Mouse (Mus musculus): Measurements from ENCODE around the gene Diablo. TPM values are rescaled to one million over a fixed set of nuclear protein-coding genes. Genes with fewer than 3 reads are reported as not detected.

The Diablo gene
- polyA plus RNA-seq (2017; shearing (Covaris generic)): 100 to 1,000 TPM; 102 to 113 TPM

DNA sequence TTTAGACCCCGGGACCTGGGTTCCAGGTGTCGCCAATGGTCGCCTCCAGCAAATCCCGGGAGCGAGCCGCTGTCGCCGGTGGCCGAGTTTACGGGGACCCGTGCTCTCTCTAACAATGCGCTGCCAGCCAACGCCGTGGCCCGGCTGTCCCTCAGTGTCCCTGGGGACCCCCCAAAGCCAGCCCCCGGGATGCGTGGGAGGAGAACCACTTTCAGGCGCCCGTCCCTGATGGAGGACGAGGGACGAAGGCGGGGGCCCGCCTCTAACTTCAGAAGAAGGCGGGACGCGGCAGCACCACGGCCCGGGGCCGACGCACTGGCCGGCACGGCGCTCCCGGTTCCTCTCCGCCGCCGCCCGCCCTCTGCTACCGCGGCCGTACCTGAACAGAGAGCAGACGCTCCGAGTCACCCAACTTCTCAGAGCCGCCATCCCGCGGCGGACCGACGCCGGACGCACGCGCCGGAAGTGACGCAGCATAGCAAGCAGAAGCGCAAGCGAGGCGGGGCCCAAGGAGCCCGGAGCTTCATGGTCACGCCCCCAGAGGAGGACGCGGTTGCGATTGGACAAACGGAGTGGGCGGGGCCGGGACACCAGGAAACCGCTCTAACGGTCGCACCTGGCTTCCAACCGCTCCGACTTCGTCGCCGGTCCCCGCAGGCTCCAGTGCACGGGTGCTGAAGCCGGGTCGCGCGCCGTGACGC is at the start of gene Diablo:
TSS of gene Diablo (minus strand) at position 485 of the 701 bp plus-strand sequence.

DNA sequence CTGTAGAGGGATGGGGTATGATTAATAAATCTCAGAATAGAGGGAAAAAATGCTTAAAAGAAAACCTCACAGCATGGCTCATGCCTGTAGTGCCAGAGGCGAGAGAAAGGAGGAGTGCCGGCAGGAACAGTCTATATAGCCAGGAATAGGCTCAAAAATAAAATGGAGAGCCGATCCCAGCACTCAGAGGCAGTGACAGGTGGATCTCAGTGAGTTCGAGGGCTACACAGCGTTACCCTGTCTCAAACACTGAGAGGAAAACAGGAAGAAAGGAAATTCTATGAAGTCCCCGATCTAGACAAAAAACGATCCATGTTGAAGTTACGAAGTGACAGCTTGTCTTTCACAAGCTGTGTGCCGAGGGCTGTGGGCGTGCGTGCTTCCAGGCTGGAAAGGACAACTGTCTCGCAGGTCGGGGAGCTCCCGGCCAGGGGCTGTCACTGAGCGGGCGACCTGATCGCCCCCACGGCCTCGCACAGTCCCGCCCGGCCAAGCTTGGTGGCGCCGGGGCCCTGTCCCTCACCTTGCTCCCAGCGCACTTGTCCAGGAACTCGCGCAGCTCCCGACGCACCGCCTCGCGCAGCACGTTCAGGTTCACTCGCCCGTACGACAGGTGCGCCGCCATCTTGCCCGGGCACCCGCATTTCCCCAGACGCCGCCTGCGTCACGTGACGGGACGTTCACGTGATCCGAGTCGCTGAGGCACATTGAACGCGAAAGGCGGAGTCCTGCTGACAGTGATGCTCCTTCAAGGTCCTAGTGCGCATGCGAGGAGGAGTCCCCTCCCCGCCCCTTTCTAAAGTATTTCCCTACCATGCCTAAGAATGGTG is 48.6 kb upstream of the Diablo start, which contains the start of gene Vps33a:
TSS of gene Vps33a (minus strand) at position 682 of the 830 bp plus-strand sequence.

DNA sequence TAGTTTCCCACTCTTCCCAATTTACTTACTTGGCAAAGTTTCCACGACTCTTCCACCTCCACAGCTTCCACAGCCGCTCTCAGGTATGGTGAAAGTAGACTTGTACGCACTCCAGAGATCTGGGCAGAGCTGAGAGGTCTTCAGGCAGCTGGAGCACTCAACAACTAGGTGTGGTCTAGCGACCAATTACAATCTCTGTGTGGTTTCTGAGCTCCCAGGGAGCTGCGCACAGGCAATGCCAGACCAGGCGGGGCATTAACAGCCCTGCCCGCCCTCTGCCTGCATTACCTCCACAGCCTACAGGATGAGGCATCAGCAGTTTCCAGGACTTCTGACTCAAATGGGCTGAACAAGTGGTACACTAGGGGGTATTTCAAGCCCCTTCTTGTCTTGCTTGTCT is 1.3 kb upstream of the Diablo start, which contains the start of gene Gm49027:
TSS of gene Gm49027 (minus strand) at position 208 of the 400 bp plus-strand sequence.

DNA sequence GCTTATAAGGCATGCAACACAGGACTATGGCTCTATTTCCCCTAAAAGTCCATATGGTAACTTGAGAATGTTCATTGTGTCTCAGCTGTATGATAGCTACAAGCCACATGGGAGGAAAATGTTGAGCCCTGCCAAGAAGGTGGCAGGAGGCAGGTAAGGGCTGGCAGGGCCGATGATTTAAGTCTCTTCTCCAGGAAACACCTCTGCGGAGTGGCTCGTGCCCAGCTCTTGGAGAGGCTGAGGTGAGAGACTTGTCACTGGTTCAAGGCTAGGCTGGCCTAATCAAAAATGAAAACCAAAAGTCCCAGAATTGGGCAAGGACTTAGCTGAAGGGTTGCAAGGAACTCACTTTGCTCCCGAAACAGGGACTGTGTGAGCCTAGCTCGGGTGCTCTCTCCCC is 13.8 kb downstream of the Diablo start, which contains the start of gene B3gnt4:
TSS of gene B3gnt4 (plus strand) at position 301 of the 400 bp plus-strand sequence.

DNA sequence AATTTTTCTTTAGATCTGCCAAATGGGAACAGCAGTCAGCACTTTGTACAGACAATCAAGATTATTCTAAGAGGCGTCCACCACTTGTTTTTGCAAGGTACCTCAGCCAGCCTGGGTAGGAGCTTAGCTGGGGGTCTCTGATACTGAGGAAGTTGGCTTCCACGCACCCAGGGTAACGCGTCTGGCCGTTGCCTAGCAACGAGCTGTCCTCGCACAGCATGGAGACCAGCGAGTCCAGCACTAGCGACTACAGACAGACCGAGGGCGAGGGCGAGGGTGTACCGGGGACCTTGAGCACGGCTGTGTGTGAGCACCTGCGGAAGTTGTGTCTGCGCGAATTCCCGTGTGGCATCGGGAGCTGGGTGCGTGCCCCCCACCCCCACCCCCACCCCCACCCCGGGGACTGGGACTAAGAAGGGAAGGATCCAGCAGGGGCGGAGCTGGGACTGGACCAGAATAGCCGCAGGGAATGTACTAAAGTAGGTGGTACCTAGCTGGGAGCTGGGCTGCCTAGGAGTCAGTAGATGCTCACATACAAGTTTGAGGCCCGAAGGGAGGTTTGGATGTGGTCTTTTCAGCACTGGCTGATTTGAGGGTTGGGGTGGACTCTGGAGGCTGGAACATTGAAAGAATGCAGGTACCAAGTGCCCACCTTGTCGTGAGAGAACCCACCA is 34.7 kb downstream of the Diablo start, which contains the start of the genes Lrrc43 and Il31:
TSS of gene Lrrc43 (plus strand) at position 194 of the 674 bp plus-strand sequence.
TSS of gene Il31 (minus strand) at position 378 of the 674 bp plus-strand sequence.

Other genes with a start within 250 kb of the Diablo start
- gene Bcl7a, start 180.3 kb downstream of the Diablo start, polyA plus RNA-seq (2017; shearing (Covaris generic)): 1 to 10 TPM; 6.6 to 7.8 TPM
- gene Mlxip, start 129.4 kb downstream of the Diablo start, polyA plus RNA-seq (2017; shearing (Covaris generic)): 10 to 100 TPM; 62.4 to 64.5 TPM
- not detected for gene Lrrc43, start 34.9 kb downstream of the Diablo start, polyA plus RNA-seq (2017; shearing (Covaris generic))
- not detected for gene Il31, start 34.7 kb downstream of the Diablo start, polyA plus RNA-seq (2017; shearing (Covaris generic))
- under 1 TPM in 1 of 2 experiments, not detected in 1; 0.20 TPM for gene B3gnt4, start 13.7 kb downstream of the Diablo start, polyA plus RNA-seq (2017; shearing (Covaris generic))
- gene Gm49027, start 1.3 kb upstream of the Diablo start, polyA plus RNA-seq (2017; shearing (Covaris generic)): under 1 TPM in 1 of 2 experiments, not detected in 1; 0.19 TPM
- gene Vps33a, start 48.9 kb upstream of the Diablo start, polyA plus RNA-seq (2017; shearing (Covaris generic)): 10 to 100 TPM; 36.7 to 38.3 TPM
- gene Clip1, start 160.4 kb upstream of the Diablo start, polyA plus RNA-seq (2017; shearing (Covaris generic)): 100 to 1,000 TPM in 1 of 2 experiments, 10 to 100 TPM in 1; 88.3 to 119 TPM
- 100 to 1,000 TPM in 1 of 2 experiments, 10 to 100 TPM in 1; 92.3 to 117 TPM for gene Zcchc8, start 196.9 kb upstream of the Diablo start, polyA plus RNA-seq (2017; shearing (Covaris generic))
- 100 to 1,000 TPM; 161 to 183 TPM for gene Rsrc2, start 225.2 kb upstream of the Diablo start, polyA plus RNA-seq (2017; shearing (Covaris generic))
- gene Kntc1, start 225.5 kb upstream of the Diablo start, polyA plus RNA-seq (2017; shearing (Covaris generic)): 1 to 10 TPM in 1 of 2 experiments, under 1 TPM in 1; 0.77 to 5.2 TPM